Mouse (Mus musculus) embryo, embryonic 10 days (tissue): ENCODE results near the gene Tmem163.

ENCODE experiments used
- DNase-seq: peaks from one replicate; pipeline ENCODE4 v3.0.0-alpha.2; 2015; ENCODE audit warnings: low spot score

Gene Tmem163

GRCm38 (mm10) chr1:127642976-127643769 lies 36.2 kb downstream of the Tmem163 start:
- no peak for DNase-seq

GRCm38 (mm10) chr1:127637917-127638316 lies 41.4 kb downstream of the Tmem163 start:
- no peak for DNase-seq

GRCm38 (mm10) chr1:127627151-127627550 lies 52.2 kb downstream of the Tmem163 start:
- no peak for DNase-seq

- DNase-seq: peak; percentile 81
Measured at GRCm38 (mm10) chr1:127625577-127626362, 53.6 kb downstream of the Tmem163 start.

- DNase-seq: no peak
Measured at GRCm38 (mm10) chr1:127622349-127622748, 57.0 kb downstream of the Tmem163 start.

- DNase-seq: no peak
Measured at GRCm38 (mm10) chr1:127619036-127619435, 60.3 kb downstream of the Tmem163 start.

GRCm38 (mm10) chr1:127610378-127610777 lies 69.0 kb downstream of the Tmem163 start:
- no peak for DNase-seq

GRCm38 (mm10) chr1:127609814-127610213 lies 69.5 kb downstream of the Tmem163 start:
- no peak for DNase-seq

- no peak for DNase-seq
Measured at GRCm38 (mm10) chr1:127608326-127608725, 71.0 kb downstream of the Tmem163 start.

GRCm38 (mm10) chr1:127603697-127604631 lies 75.4 kb downstream of the Tmem163 start:
- peak; percentile 34 for DNase-seq

GRCm38 (mm10) chr1:127596143-127596542 lies 83.2 kb downstream of the Tmem163 start:
- no peak for DNase-seq

- no peak for DNase-seq
Measured at GRCm38 (mm10) chr1:127595735-127596134, 83.6 kb downstream of the Tmem163 start.

GRCm38 (mm10) chr1:127589542-127589941 lies 89.8 kb downstream of the Tmem163 start:
- no peak for DNase-seq

- no peak for DNase-seq
Measured at GRCm38 (mm10) chr1:127587071-127587470, 92.3 kb downstream of the Tmem163 start.

GRCm38 (mm10) chr1:127586156-127586555 lies 93.2 kb downstream of the Tmem163 start:
- no peak for DNase-seq

GRCm38 (mm10) chr1:127577981-127578380 lies 101.4 kb downstream of the Tmem163 start:
- DNase-seq: no peak

- peak; percentile 11 for DNase-seq
Measured at GRCm38 (mm10) chr1:127577083-127577482, 102.3 kb downstream of the Tmem163 start.

- peak; percentile 11 for DNase-seq
Measured at GRCm38 (mm10) chr1:127576563-127576962, 102.8 kb downstream of the Tmem163 start.

- DNase-seq: peak; percentile 15
Measured at GRCm38 (mm10) chr1:127576143-127576542, 103.2 kb downstream of the Tmem163 start.

- DNase-seq: peak; percentile 24
Measured at GRCm38 (mm10) chr1:127575692-127576091, 103.7 kb downstream of the Tmem163 start.

- no peak for DNase-seq
Measured at GRCm38 (mm10) chr1:127573186-127573585, 106.2 kb downstream of the Tmem163 start.

GRCm38 (mm10) chr1:127568641-127569040 lies 110.7 kb downstream of the Tmem163 start:
- DNase-seq: no peak
